Mouse (Mus musculus) lung, embryonic 16.5 days (tissue): ENCODE data around the gene Slc26a9. TPM values are rescaled to one million over a fixed set of nuclear protein-coding genes. Genes with fewer than 3 reads are reported as not detected.
A peak's percentile ranks its signal among the peaks of the same experiment; 100 is the strongest.

Source experiments
- ATAC-seq: fragments of 200-750 bp; cut with Nextera tagmentation; 2 replicates; pipeline ENCODE4 v1.8.0; 2017; ENCODE audit warnings: low read depth, mild to moderate bottlenecking, moderate library complexity
- H3K27ac ChIP-seq: fragments of 300-500 bp; sonication (generic); 2 replicates; pipeline ENCODE4 v1.5.1; 2014; ENCODE audit warnings: mild to moderate bottlenecking, control low read depth, low read length
- H3K27me3 ChIP-seq: fragments of 300-500 bp; sonication (generic); 2 replicates; pipeline ENCODE4 v1.6.1; 2014; ENCODE audit warnings: low read depth, low read length, mixed read lengths; ENCODE audit not compliant: control insufficient read depth, insufficient read depth
- H3K36me3 ChIP-seq: fragments of 300-500 bp; sonication (generic); 2 replicates; pipeline ENCODE4 v1.6.1; 2014; ENCODE audit warnings: low read length; ENCODE audit not compliant: control insufficient read depth, insufficient read depth
- H3K4me1 ChIP-seq: fragments of 300-500 bp; sonication (generic); replicated peaks from 2 replicates; pipeline ENCODE4 v1.6.1; 2014; ENCODE audit warnings: low read length, mixed read lengths; ENCODE audit not compliant: control insufficient read depth, insufficient read depth
- H3K4me2 ChIP-seq: fragments of 300-500 bp; sonication (generic); 2 replicates; pipeline ENCODE4 v1.6.1; 2014; ENCODE audit warnings: low read depth, low read length, control low read depth
- H3K4me3 ChIP-seq: fragments of 300-500 bp; sonication (generic); 2 replicates; pipeline ENCODE4 v1.5.1; 2014; ENCODE audit warnings: mild to moderate bottlenecking, low read length, control low read depth
- H3K9ac ChIP-seq: fragments of 300-500 bp; sonication (generic); 2 replicates; pipeline ENCODE4 v1.6.1; 2014; ENCODE audit warnings: low read length, control low read depth
- H3K9me3 ChIP-seq: fragments of 300-500 bp; sonication (generic); 2 replicates; pipeline ENCODE4 v1.6.1; 2016; ENCODE audit warnings: low read length; ENCODE audit not compliant: control insufficient read depth
- WGBS: fragments of 180-500 bp; shearing (Covaris S2); extraction: QIAGEN DNeasy Blood & Tissue Kit; methylation state at CpG from one replicate; pipeline ENCODE4 v1.1.7; 2014; 5-methylcytosine and 5-hydroxymethylcytosine counted together
- polyA plus RNA-seq: library from polyadenylated mRNA; unstranded; fragments of >200 nt; fragmentation: Nextera tagmentation; extraction: Ambion mirVana; gene quantifications from 2 replicates; pipeline ENCODE4 v1.2.1, GENCODE M21; 2015

Slc26a9 gene
- polyA plus RNA-seq, 1 experiment from 2014 or later, result 8.9 TPM

GRCm38 (mm10) chr1:131759667-131760427 lies 16.0 kb downstream of the Slc26a9 start:
- Histone ChIP-seq H3K9me3 (no peaks in the 10 kb centered on the region), H3K4me1 (peaks cover 18% of the 10 kb centered on the region), H3K4me3 (no peak overlapping the region), H3K27me3 (no peaks in the 10 kb centered on the region), H3K4me2 (no peak overlapping the region), H3K36me3 (no peaks in the 10 kb centered on the region), H3K9ac (no peak overlapping the region), H3K27ac (peak overlapping the region; percentile 49)
- ATAC-seq, result peak; percentile 30; the same call in 1 of the 2 replicates
- WGBS, result 45% methylated on average over 9 of the region's 9 CpGs

GRCm38 (mm10) chr1:131760428-131760820 lies 16.6 kb downstream of the Slc26a9 start:
- peaks cover 18% of the 10 kb centered on the region for H3K4me1 ChIP-seq
- H3K9me3 ChIP-seq, result no peaks in the 10 kb centered on the region
- H3K27ac ChIP-seq, result peak overlapping the region; percentile 49
- 84% methylated on average over 3 of the region's 3 CpGs for whole genome bisulfite sequencing
- no peak overlapping the region for H3K9ac ChIP-seq
- no peaks in the 10 kb centered on the region for H3K27me3 ChIP-seq
- H3K36me3 ChIP-seq, result no peaks in the 10 kb centered on the region
- no peak for ATAC-seq
- H3K4me3 ChIP-seq, result no peak overlapping the region
- H3K4me2 ChIP-seq, result no peak overlapping the region

- H3K27me3 ChIP-seq, result no peaks in the 10 kb centered on the region
- 69% methylated on average over 13 of the region's 13 CpGs for WGBS
Measured at GRCm38 (mm10) chr1:131761079-131761831, 17.4 kb downstream of the Slc26a9 start.

GRCm38 (mm10) chr1:131763683-131764082 lies 19.9 kb downstream of the Slc26a9 start:
- WGBS, result 42% methylated on average over 9 of the region's 9 CpGs
- Histone ChIP-seq H3K27me3 (no peaks in the 10 kb centered on the region), H3K4me3 (no peak overlapping the region), H3K9me3 (no peaks in the 10 kb centered on the region), H3K4me2 (no peak overlapping the region), H3K9ac (no peak overlapping the region), H3K27ac (peak overlapping the region; percentile 71), H3K4me1 (peaks cover 19% of the 10 kb centered on the region), H3K36me3 (no peaks in the 10 kb centered on the region)
- ATAC-seq, result no peak

More at GRCm38 (mm10) chr1:131761079-131761831, 17.4 kb downstream of the Slc26a9 start:
- no peaks in the 10 kb centered on the region for H3K36me3 ChIP-seq
- H3K4me2 ChIP-seq, result no peak overlapping the region
- H3K27ac ChIP-seq, result 0 out of 2 replicates have a peak overlapping the region, but pooled peaks have one; percentile 7
- H3K4me3 ChIP-seq, result no peak overlapping the region
- H3K4me1 ChIP-seq, result peaks cover 19% of the 10 kb centered on the region
- H3K9me3 ChIP-seq, result no peaks in the 10 kb centered on the region
- no peak overlapping the region for H3K9ac ChIP-seq
- ATAC-seq, result peak; percentile 22; the same call in 1 of the 2 replicates

GRCm38 (mm10) chr1:131764581-131765338 lies 20.9 kb downstream of the Slc26a9 start:
- H3K27me3 ChIP-seq, result no peaks in the 10 kb centered on the region
- WGBS, result 29% methylated on average over 8 of the region's 8 CpGs
- ATAC-seq, result peak; percentile 90
- peaks cover 16% of the 10 kb centered on the region for H3K4me1 ChIP-seq
- 0 out of 2 replicates have a peak overlapping the region, but pooled peaks have one; percentile 13 for H3K4me2 ChIP-seq
- H3K27ac ChIP-seq, result peak overlapping the region; percentile 71
- no peak overlapping the region for H3K4me3 ChIP-seq
- no peaks in the 10 kb centered on the region for H3K36me3 ChIP-seq
- no peak overlapping the region for H3K9ac ChIP-seq
- H3K9me3 ChIP-seq, result no peaks in the 10 kb centered on the region

- Histone ChIP-seq H3K36me3 (no peaks in the 10 kb centered on the region), H3K27ac (peak overlapping the region; percentile 58), H3K27me3 (no peaks in the 10 kb centered on the region), H3K9me3 (no peaks in the 10 kb centered on the region), H3K9ac (no peak overlapping the region), H3K4me2 (no peak overlapping the region), H3K4me1 (peaks cover 9% of the 10 kb centered on the region), H3K4me3 (no peak overlapping the region)
- ATAC-seq, result peak; percentile 34
- WGBS, result 9% methylated on average over 11 of the region's 11 CpGs
Measured at GRCm38 (mm10) chr1:131765357-131766001, 21.7 kb downstream of the Slc26a9 start.

- Histone ChIP-seq H3K27me3 (no peaks in the 10 kb centered on the region), H3K9ac (no peak overlapping the region), H3K36me3 (no peaks in the 10 kb centered on the region), H3K4me1 (peaks cover 4% of the 10 kb centered on the region), H3K4me3 (no peak overlapping the region), H3K4me2 (no peak overlapping the region), H3K27ac (no peak overlapping the region), H3K9me3 (no peaks in the 10 kb centered on the region)
- 63% methylated on average over 3 of the region's 3 CpGs for WGBS
- no peak for ATAC-seq
Measured at GRCm38 (mm10) chr1:131769296-131769695, 25.5 kb downstream of the Slc26a9 start.

- Histone ChIP-seq H3K27me3 (no peaks in the 10 kb centered on the region), H3K4me3 (no peak overlapping the region), H3K9ac (no peak overlapping the region), H3K36me3 (no peaks in the 10 kb centered on the region), H3K4me1 (no peaks in the 10 kb centered on the region), H3K27ac (no peak overlapping the region), H3K4me2 (no peak overlapping the region), H3K9me3 (no peaks in the 10 kb centered on the region)
- WGBS, result 57% methylated on average over 4 of the region's 4 CpGs
- 0 out of 2 replicates have a peak, but pooled peaks have one; percentile 20 for ATAC-seq
Measured at GRCm38 (mm10) chr1:131770656-131771055, 26.8 kb downstream of the Slc26a9 start.
